Mouse (Mus musculus): Measurements from ENCODE around the gene Hcfc1r1.

- TF ChIP-seq POLR2A (IDR thresholded peaks at IDR 0.05; ENCODE audit: insufficient read length, low read depth) = no peak
- TF ChIP-seq CEBPB (IDR thresholded peaks at IDR 0.05; ENCODE audit: insufficient read depth, poor library complexity, severe bottlenecking) = no peak
- TF ChIP-seq POLR2AphosphoS2 (IDR thresholded peaks at IDR 0.05; ENCODE audit: insufficient read length, low read depth) = no peak
- TF ChIP-seq MAX (IDR thresholded peaks at IDR 0.05; ENCODE audit: low read depth) = no peak
- no peak for TF ChIP-seq MYOD1 (IDR thresholded peaks at IDR 0.05; ENCODE audit: control insufficient read depth in 1 of 3, insufficient read length in 2 of 3, low read depth in 2 of 3)
- no peak for TF ChIP-seq USF1 (IDR thresholded peaks at IDR 0.05; ENCODE audit: low read depth)
- TF ChIP-seq SRF (IDR thresholded peaks at IDR 0.05; ENCODE audit: control insufficient read depth, insufficient read length, low read depth) = no peak
- TF ChIP-seq TCF12 (IDR thresholded peaks at IDR 0.05; ENCODE audit: insufficient read depth, poor library complexity, severe bottlenecking) = no peak
- TF ChIP-seq E2F4 (IDR thresholded peaks at IDR 0.05; ENCODE audit: insufficient read depth) = no peak
- no peak for TF ChIP-seq MYOG (IDR thresholded peaks at IDR 0.05; ENCODE audit: control insufficient read depth in 1 of 3, insufficient read depth in 1 of 3, insufficient read length in 2 of 3, low read depth in 2 of 3)
- TF ChIP-seq REST (IDR thresholded peaks at IDR 0.05; ENCODE audit: insufficient read depth, insufficient read length) = no peak
- TF ChIP-seq TCF3 (IDR thresholded peaks at IDR 0.05; ENCODE audit: insufficient read length, low read depth) = no peak
Observed at GRCm38 (mm10) chr17:23631241-23631640, 42.2 kb upstream of the Hcfc1r1 start.

All from myocyte (in vitro differentiated cells).